Mouse (Mus musculus): ENCODE measurements at regions not wholly inside any gene's neighbourhood (a gene's known extent, or its start where the extent isn't known, plus 50 kb on each side); places are given as distances from the start of the nearest gene placed in this dataset.
A peak's percentile ranks its signal among the peaks of the same experiment; 100 is the strongest.

- TF ChIP-seq CTCF (IDR thresholded peaks at IDR 0.05; ENCODE audit: low read depth) (no peak), EP300 (IDR thresholded peaks at IDR 0.05; ENCODE audit: low read depth) (peak; percentile 21; the same call in 1 of the 2 replicates)
- Histone ChIP-seq H3K4me1 (replicated peaks; ENCODE audit: control insufficient read depth in 2 of 2, insufficient read depth in 2 of 2, low read length in 1 of 2) (no peaks in the 10 kb centered on the region), H3K27me3 (ENCODE audit: control insufficient read depth, insufficient read depth, low read length) (no peaks in the 10 kb centered on the region), H3K4me2 (ENCODE audit: low read depth) (no peak overlapping the region), H3K27ac (no peak overlapping the region), H3K4me3 (ENCODE audit: insufficient read depth in 1 of 2, low read depth in 2 of 2, low read length in 2 of 2) (peak overlapping the region in 1 of 2 experiments; percentile 2; a peak in 2 of 4 replicates), H3K9me3 (ENCODE audit: control insufficient read depth, low read length) (no peaks in the 10 kb centered on the region), H3K36me3 (replicated peaks; ENCODE audit: control insufficient read depth, insufficient read depth, low read depth) (no peaks in the 10 kb centered on the region), H3K9ac (replicated peaks) (no peak overlapping the region)
- 70% methylated on average over 11 of the region's 11 CpGs for WGBS (ENCODE audit: insufficient replicate concordance)
- ATAC-seq (ENCODE audit: insufficient read depth) (peak; percentile 92), DNase-seq (ENCODE audit: low read depth in 3 of 3, low spot score in 3 of 3) (peak; percentile 4 to 53 (median 51))
Observed at GRCm38 (mm10) chr10:26434586-26434985, 58.8 kb upstream of the L3mbtl3 start.

DNA sequence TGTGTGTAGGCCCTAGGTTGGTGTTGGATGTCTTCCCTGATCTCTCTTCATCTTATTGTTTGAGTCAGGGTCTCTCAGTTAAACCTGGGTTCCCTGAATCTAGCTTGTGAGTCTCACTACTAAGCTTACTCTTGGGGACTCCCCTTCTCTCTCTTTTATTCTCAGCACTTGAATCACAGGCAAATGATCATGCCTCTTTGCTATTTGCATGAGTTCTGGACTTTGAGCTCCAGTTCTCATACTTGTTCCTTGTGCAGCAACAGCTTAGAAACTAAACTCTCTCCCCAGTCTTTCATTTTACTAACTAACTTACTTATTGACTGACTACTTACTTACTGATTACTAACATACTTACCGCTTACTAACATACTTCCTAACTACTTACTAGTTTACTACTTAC, 64.9 kb upstream of the L3mbtl3 start:
- no peak overlapping the region for H3K27ac ChIP-seq
- WGBS (ENCODE audit: insufficient replicate concordance), result 69% methylated on average over 1 of the region's 1 CpGs
- no peak overlapping the region for H3K4me3 ChIP-seq (ENCODE audit: insufficient read depth in 1 of 2, low read depth in 2 of 2, low read length in 2 of 2)
- no peak overlapping the region for H3K4me2 ChIP-seq (ENCODE audit: low read depth)
- H3K9ac ChIP-seq (replicated peaks), result no peak overlapping the region
- no peaks in the 10 kb centered on the region for H3K9me3 ChIP-seq (ENCODE audit: control insufficient read depth, low read length)
- DNase-seq (ENCODE audit: low read depth in 3 of 3, low spot score in 3 of 3), result no peak
- no peak for TF ChIP-seq EP300 (IDR thresholded peaks at IDR 0.05; ENCODE audit: low read depth)
- TF ChIP-seq CTCF (IDR thresholded peaks at IDR 0.05; ENCODE audit: low read depth), result no peak
- no peaks in the 10 kb centered on the region for H3K4me1 ChIP-seq (replicated peaks; ENCODE audit: control insufficient read depth in 2 of 2, insufficient read depth in 2 of 2, low read length in 1 of 2)
- H3K27me3 ChIP-seq (ENCODE audit: control insufficient read depth, insufficient read depth, low read length), result no peaks in the 10 kb centered on the region
- no peaks in the 10 kb centered on the region for H3K36me3 ChIP-seq (replicated peaks; ENCODE audit: control insufficient read depth, insufficient read depth, low read depth)
- no peak for ATAC-seq (ENCODE audit: insufficient read depth)

- DNase-seq (ENCODE audit: low read depth in 3 of 3, low spot score in 3 of 3), result no peak
- WGBS (ENCODE audit: insufficient replicate concordance), result 48% methylated on average over 4 of the region's 4 CpGs
- no peaks in the 10 kb centered on the region for H3K4me1 ChIP-seq (replicated peaks; ENCODE audit: control insufficient read depth in 2 of 2, insufficient read depth in 2 of 2, low read length in 1 of 2)
Observed at GRCm38 (mm10) chr10:26484311-26484710, 108.5 kb upstream of the L3mbtl3 start.

DNA sequence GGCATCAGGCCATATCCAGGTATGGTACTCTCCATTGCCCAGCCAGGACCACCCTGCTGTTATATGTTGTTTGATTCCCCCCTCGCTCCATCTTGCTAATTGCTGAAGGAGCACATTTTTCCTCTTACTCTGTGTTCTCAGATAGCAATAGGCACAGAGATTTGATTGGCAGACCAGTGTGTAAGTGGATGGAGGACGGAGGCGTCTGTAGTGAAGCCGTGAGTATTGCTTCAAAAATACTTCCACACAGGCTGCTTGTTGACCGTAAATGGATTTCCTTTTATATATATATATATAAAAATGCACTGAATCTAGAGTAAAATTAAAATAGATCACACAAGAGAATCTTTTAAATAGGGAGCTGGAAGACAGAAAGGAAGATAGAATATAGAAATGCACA, 115.6 kb upstream of the L3mbtl3 start:
- Histone ChIP-seq H3K36me3 (replicated peaks; ENCODE audit: control insufficient read depth, insufficient read depth, low read depth) (no peaks in the 10 kb centered on the region), H3K9me3 (ENCODE audit: control insufficient read depth, low read length) (no peaks in the 10 kb centered on the region), H3K4me2 (ENCODE audit: low read depth) (no peak overlapping the region), H3K4me1 (replicated peaks; ENCODE audit: control insufficient read depth in 2 of 2, insufficient read depth in 2 of 2, low read length in 1 of 2) (no peaks in the 10 kb centered on the region), H3K4me3 (ENCODE audit: insufficient read depth in 1 of 2, low read depth in 2 of 2, low read length in 2 of 2) (no peak overlapping the region), H3K27me3 (ENCODE audit: control insufficient read depth, insufficient read depth, low read length) (no peaks in the 10 kb centered on the region), H3K27ac (no peak overlapping the region), H3K9ac (replicated peaks) (no peak overlapping the region)
- DNase-seq (ENCODE audit: low read depth in 3 of 3, low spot score in 3 of 3) (no peak), ATAC-seq (ENCODE audit: insufficient read depth) (no peak)
- WGBS (ENCODE audit: insufficient replicate concordance), result 74% methylated on average over 5 of the region's 5 CpGs
- TF ChIP-seq CTCF (IDR thresholded peaks at IDR 0.05; ENCODE audit: low read depth), result no peak
- no peak for TF ChIP-seq EP300 (IDR thresholded peaks at IDR 0.05; ENCODE audit: low read depth)

More at GRCm38 (mm10) chr10:26484311-26484710, 108.5 kb upstream of the L3mbtl3 start:
- no peaks in the 10 kb centered on the region for H3K9me3 ChIP-seq (ENCODE audit: control insufficient read depth, low read length)
- no peak overlapping the region for H3K4me2 ChIP-seq (ENCODE audit: low read depth)
- no peak for TF ChIP-seq CTCF (IDR thresholded peaks at IDR 0.05; ENCODE audit: low read depth)
- TF ChIP-seq EP300 (IDR thresholded peaks at IDR 0.05; ENCODE audit: low read depth), result no peak
- no peak overlapping the region for H3K27ac ChIP-seq
- H3K27me3 ChIP-seq (ENCODE audit: control insufficient read depth, insufficient read depth, low read length), result no peaks in the 10 kb centered on the region
- H3K9ac ChIP-seq (replicated peaks), result no peak overlapping the region
- no peak overlapping the region for H3K4me3 ChIP-seq (ENCODE audit: insufficient read depth in 1 of 2, low read depth in 2 of 2, low read length in 2 of 2)
- H3K36me3 ChIP-seq (replicated peaks; ENCODE audit: control insufficient read depth, insufficient read depth, low read depth), result no peaks in the 10 kb centered on the region
- ATAC-seq (ENCODE audit: insufficient read depth), result no peak

DNA sequence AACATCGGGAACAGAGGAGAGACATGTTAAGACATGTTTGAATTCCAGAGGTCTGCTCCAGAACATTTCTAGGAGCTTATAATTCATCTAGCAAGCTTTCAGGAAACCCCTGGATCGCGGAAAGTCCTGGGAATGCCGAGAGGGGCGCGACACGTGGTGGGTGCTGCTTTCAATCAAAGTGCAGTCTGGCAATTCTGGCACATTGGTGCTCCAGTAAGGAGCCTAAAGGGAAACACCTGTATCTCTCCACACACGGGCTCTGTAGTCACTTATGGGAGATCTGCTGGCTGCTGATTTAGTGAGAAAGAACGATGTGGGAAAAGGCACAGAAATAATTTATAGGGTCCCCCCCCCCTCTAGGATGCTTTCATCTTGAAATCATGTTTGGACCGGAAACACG, 116.4 kb upstream of the L3mbtl3 start:
- DNase-seq (ENCODE audit: low read depth in 3 of 3, low spot score in 3 of 3) (no peak), ATAC-seq (ENCODE audit: insufficient read depth) (no peak)
- Histone ChIP-seq H3K27ac (no peak overlapping the region), H3K4me1 (replicated peaks; ENCODE audit: control insufficient read depth in 2 of 2, insufficient read depth in 2 of 2, low read length in 1 of 2) (no peaks in the 10 kb centered on the region), H3K9ac (replicated peaks) (no peak overlapping the region), H3K27me3 (ENCODE audit: control insufficient read depth, insufficient read depth, low read length) (no peaks in the 10 kb centered on the region), H3K9me3 (ENCODE audit: control insufficient read depth, low read length) (no peaks in the 10 kb centered on the region), H3K4me3 (ENCODE audit: insufficient read depth in 1 of 2, low read depth in 2 of 2, low read length in 2 of 2) (no peak overlapping the region), H3K4me2 (ENCODE audit: low read depth) (no peak overlapping the region), H3K36me3 (replicated peaks; ENCODE audit: control insufficient read depth, insufficient read depth, low read depth) (no peaks in the 10 kb centered on the region)
- 67% methylated on average over 11 of the region's 11 CpGs for WGBS (ENCODE audit: insufficient replicate concordance)
- TF ChIP-seq CTCF (IDR thresholded peaks at IDR 0.05; ENCODE audit: low read depth) (no peak), EP300 (IDR thresholded peaks at IDR 0.05; ENCODE audit: low read depth) (no peak)

All from liver, embryonic 14.5 days (tissue).